Mouse (Mus musculus): ENCODE results near the gene Gm20843. TPM values are rescaled to one million over a fixed set of nuclear protein-coding genes. Genes with fewer than 3 reads are reported as not detected.
"Not testable (repeated sequence)": the region's sequence is repeated elsewhere in the genome, so short reads cannot be mapped to it uniquely, and the experiment has no call there.

The Gm20843 gene
- total RNA-seq (2021) (not detected), polyA plus RNA-seq (2012; rRNA removed) (not detected in 2 replicates)
- long read RNA-seq: 0 reads

DNA sequence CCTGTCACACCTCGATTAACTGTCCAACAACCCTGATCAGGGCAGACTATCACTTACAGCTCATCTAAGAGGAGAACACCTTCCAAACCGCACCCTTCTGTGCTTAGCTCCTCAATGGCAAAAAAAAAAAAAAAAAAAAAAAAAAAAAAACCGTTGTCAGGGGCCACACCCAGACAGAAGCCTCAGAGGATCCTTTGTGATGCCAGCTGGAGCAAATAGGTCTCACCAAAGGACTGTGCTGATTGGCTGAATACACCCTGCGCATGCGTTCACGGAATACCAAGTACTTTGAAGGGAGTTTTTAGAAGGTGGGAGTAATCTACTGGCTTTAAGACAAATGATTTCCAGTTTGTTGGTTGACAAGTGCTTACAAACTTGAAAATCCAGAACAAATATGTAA is at the start of gene Gm20843:
TSS of gene Gm20843 (minus strand) at position 101 of the 400 bp plus-strand sequence.
- DNase-seq: not testable (repeated sequence)
